Mouse (Mus musculus): ENCODE measurements at regions not wholly inside any gene's neighbourhood (a gene's known extent, or its start where the extent isn't known, plus 50 kb on each side); places are given as distances from the start of the nearest gene placed in this dataset.

GRCm38 (mm10) chr12:27499276-27499675, 156.9 kb upstream of the Sox11 start:
- TF ChIP-seq CTCF (IDR thresholded peaks at IDR 0.05; ENCODE audit: low read depth) (no peak), EP300 (optimal IDR thresholded peaks at IDR 0.05) (no peak)

Measured in stomach, postnatal 0 days (tissue).